Mouse (Mus musculus): Measurements from ENCODE around the gene Il18.
A peak's percentile ranks its signal among the peaks of the same experiment; 100 is the strongest.
"Not testable (repeated sequence)": the region's sequence is repeated elsewhere in the genome, so short reads cannot be mapped to it uniquely, and the experiment has no call there.

The Il18 gene

DNA sequence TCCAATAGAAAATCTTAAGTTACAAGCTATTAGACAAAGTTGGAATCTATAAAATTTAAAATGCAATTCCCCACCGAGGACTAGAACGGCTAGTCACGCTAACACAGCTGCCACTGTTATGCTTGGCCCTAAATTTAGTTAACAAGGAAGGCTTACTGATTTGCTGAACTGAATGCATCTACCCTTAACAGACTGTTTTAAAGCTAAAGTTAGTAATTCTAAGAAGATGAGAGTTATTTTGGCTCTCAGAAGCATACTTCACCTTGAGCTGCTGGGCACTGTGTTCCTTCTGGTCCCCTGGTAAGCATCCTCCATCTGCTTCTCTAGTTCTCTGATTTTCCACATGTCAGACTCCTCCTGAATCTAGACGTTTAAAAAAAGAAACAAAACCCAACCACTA lies 57.5 kb downstream of the Il18 start:
- no peak for DNase-seq

DNA sequence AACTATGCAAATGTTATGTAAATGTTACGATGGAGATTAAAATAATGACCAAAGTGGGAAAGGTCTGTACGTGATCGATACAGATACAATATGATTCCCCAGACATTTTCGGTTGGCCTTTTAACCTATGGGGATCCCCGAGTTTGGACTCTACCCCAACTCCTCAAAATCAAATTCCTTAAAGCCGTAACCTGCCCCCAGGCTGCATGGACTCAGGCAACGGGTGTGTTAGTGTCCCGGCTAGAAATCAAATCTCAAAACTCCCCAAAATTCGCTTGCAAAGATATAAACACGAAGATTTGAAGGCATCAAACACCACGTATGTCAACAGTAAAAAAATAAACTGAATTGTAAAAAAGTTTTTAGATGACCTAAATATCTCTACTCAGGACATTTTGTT lies 61.5 kb downstream of the Il18 start:
- DNase-seq: no peak

DNA sequence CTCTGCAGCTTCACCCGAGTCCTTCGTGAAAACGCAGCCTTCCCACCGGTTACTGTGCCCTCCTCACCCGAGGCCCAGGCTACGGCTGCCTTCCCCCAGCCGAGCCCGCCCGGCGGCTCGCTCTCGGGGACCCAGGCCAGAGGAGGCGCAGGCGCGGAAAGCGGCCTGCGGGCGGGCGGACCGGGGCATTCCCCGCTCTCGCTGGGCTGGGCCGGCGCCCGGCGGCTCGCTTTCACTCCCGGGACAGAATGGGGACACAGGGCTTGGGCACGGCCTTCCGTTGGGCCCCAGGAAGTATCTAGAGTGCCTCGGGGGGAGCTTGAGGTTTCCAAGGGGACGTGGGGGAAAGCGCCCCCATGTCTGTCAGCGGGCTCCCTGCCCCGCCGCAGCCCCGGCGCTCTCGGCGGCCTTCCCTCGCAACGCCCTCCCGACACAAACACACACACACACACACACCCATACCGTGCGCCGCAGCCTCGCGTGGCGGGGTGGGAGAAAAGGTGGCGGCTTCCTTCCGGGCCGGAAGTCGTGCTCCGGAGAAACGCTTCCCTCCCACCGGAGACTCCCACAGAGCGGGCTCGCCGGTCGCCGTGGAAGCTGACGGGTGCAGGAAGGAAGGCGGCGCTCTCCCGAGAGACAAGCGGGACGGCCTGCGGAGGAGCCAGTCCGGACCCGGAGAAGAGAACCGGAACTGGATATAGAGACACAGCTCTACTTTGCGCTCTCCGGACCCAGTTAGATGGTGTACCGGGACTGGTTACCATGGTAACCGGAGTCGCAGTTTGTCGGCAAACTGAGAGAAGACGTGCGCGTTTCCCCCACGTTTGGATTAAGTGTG lies 62.4 kb downstream of the Il18 start, which contains the start of the genes Pih1d2 and Nkapd1:
TSS of gene Pih1d2 (plus strand) at position 556 of the 838 bp plus-strand sequence.
TSS of gene Nkapd1 (minus strand) at position 699 of the 838 bp plus-strand sequence.
- DNase-seq: peak; percentile 90

DNA sequence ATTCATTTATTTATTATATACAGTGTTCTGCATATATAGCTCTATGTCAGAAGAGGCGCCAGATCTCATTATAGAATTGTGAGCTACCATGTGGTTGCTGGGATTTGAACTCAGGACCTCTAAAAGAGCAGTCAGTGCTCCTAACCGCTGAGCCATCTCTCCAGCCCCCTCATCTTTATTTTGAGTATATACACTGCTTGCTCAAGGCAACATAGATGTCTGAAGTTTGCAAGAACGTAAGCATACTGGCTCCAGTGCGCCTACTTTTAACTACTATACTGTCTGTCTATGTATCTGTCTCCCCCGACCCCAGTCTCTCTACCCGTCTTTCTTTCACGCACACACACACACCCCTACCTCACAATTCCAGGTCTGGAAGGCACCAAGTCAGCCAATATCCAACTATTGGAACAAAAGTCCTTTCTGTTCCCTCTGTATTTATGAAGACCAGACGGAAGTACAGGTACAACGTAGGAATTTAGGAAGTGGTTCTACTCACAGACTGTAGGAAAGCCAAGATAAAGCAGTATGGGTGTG lies 63.2 kb downstream of the Il18 start:
- no peak for DNase-seq

DNA sequence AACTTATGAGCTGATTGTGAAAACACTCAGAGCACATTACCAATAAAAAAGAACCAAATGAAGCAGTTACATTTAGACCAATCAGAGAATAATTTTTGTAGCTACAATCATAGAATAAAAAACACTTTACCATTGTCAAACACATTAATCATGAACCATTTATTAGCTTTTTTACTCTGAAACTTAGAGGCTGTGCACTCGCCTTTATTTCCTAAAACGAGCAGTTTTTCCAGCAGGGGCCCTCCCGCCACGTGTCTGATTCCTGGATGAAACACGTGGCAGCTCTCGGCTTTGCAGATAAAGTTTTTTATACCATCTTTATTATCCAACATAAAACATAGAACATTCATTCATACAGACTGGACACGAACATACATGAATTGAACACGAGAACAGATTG lies 76.3 kb downstream of the Il18 start:
- not testable (repeated sequence) for DNase-seq
